Mouse (Mus musculus) liver, embryonic 15.5 days (tissue): ENCODE measurements around the gene Lrrc10. TPM values are rescaled to one million over a fixed set of nuclear protein-coding genes. Genes with fewer than 3 reads are reported as not detected.

Experiments
- ATAC-seq: fragments of 200-750 bp; cut with Nextera tagmentation; 2 replicates; pipeline ENCODE4 v1.8.0; 2017; ENCODE audit warnings: moderate number of reproducible peaks, mild to moderate bottlenecking, moderate library complexity; ENCODE audit not compliant: insufficient read depth
- H3K27ac ChIP-seq: fragments of 300-500 bp; sonication (generic); replicated peaks from 2 replicates; pipeline ENCODE4 v1.5.1; 2015; ENCODE audit warnings: mild to moderate bottlenecking, inconsistent platforms
- H3K27me3 ChIP-seq: fragments of 300-500 bp; sonication (generic); 2 replicates; pipeline ENCODE4 v1.6.1; 2015; ENCODE audit warnings: mild to moderate bottlenecking, inconsistent platforms
- H3K36me3 ChIP-seq: fragments of 300-500 bp; sonication (generic); replicated peaks from 2 replicates; pipeline ENCODE4 v1.6.1; 2015; ENCODE audit warnings: moderate library complexity, mild to moderate bottlenecking, inconsistent platforms
- H3K4me1 ChIP-seq: fragments of 300-500 bp; sonication (generic); replicated peaks from 2 replicates; pipeline ENCODE4 v1.6.1; 2015; ENCODE audit warnings: inconsistent platforms
- H3K4me2 ChIP-seq: fragments of 300-500 bp; sonication (generic); 2 replicates; pipeline ENCODE4 v1.6.1; 2015; ENCODE audit warnings: moderate library complexity, mild to moderate bottlenecking, inconsistent platforms
- H3K4me3 ChIP-seq: fragments of 300-500 bp; sonication (generic); replicated peaks from 2 replicates; pipeline ENCODE4 v1.5.1; 2015; ENCODE audit warnings: mild to moderate bottlenecking, inconsistent platforms
- H3K9ac ChIP-seq: fragments of 300-500 bp; sonication (generic); 2 replicates; pipeline ENCODE4 v1.6.1; 2015; ENCODE audit warnings: moderate library complexity, mild to moderate bottlenecking, inconsistent platforms
- H3K9me3 ChIP-seq: fragments of 300-500 bp; sonication (generic); replicated peaks from 2 replicates; pipeline ENCODE4 v1.6.1; 2016; ENCODE audit warnings: inconsistent platforms
- WGBS: fragments of 180-500 bp; shearing (Covaris S2); methylation state at CpG from one replicate; pipeline ENCODE4 v1.1.7; 2015; ENCODE audit warnings: mixed read lengths; ENCODE audit not compliant: insufficient replicate concordance; 5-methylcytosine and 5-hydroxymethylcytosine counted together
- polyA plus RNA-seq: library from polyadenylated mRNA; unstranded; fragments of >200 nt; fragmentation: Nextera tagmentation; extraction: Ambion mirVana; gene quantifications from 2 replicates; pipeline ENCODE4 v1.2.1, GENCODE M21; 2015

Lrrc10 gene
- polyA plus RNA-seq, 1 experiment from 2014 or later, result not detected

DNA sequence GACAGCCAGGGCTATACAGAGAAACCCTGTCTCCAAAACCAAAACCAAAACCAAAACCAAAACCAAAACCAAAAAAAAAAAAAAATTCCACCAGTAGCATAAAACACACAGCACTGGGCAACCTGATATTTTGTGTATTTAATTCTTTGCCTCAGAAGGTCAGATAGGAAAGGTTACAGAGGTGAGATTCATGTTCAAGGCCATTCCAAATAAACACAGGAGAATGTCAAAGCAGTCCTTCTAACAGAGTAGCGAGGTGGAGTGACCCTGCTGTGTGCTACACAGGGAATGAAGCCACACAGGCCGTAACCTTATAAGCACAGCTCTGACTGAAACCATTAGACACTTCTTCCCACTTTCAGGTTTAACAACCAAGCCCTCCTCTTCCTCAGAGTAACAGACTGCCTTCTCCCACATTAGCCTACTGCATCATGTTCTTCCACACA lies 36.8 kb downstream of the Lrrc10 start:
- 82% methylated on average over 2 of the region's 2 CpGs for WGBS
- no peak overlapping the region for H3K4me2 ChIP-seq
- peaks cover 75% of the 10 kb centered on the region for H3K36me3 ChIP-seq
- no peaks in the 10 kb centered on the region for H3K9me3 ChIP-seq
- no peak for ATAC-seq
- no peak overlapping the region for H3K4me3 ChIP-seq
- peak overlapping the region; percentile 33; the same call in 1 of the 2 replicates for H3K27ac ChIP-seq
- 0 out of 2 replicates have a peak overlapping the region, but pooled peaks have one; percentile 9 for H3K9ac ChIP-seq
- no peaks in the 10 kb centered on the region for H3K27me3 ChIP-seq
- H3K4me1 ChIP-seq, result peaks cover 16% of the 10 kb centered on the region

DNA sequence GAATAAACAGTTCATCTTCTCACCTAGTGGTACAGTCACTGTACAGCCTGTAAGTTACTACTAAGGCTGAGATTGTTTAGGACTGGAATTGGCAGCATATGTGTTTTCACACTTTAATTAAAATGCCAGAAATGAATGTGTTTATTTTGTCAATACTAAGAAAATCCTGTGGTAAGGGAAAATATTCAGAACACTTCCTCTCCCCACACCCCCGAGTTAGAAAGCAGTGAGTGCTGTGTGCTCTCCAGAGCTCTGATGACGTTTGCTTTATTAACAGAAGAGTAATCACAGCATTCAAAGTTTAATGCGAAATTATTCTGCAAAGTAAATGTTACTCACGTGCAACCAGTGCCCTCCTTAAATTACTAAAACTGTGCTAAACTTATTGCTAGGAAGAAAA lies 44.5 kb downstream of the Lrrc10 start:
- no peak overlapping the region for H3K9ac ChIP-seq
- peaks cover 13% of the 10 kb centered on the region for H3K4me1 ChIP-seq
- no peak overlapping the region for H3K4me3 ChIP-seq
- H3K36me3 ChIP-seq, result peaks cover 57% of the 10 kb centered on the region
- no peak overlapping the region for H3K27ac ChIP-seq
- H3K27me3 ChIP-seq, result no peaks in the 10 kb centered on the region
- ATAC-seq, result no peak
- H3K4me2 ChIP-seq, result no peak overlapping the region
- WGBS, result 69% methylated on average over 4 of the region's 4 CpGs
- no peaks in the 10 kb centered on the region for H3K9me3 ChIP-seq

DNA sequence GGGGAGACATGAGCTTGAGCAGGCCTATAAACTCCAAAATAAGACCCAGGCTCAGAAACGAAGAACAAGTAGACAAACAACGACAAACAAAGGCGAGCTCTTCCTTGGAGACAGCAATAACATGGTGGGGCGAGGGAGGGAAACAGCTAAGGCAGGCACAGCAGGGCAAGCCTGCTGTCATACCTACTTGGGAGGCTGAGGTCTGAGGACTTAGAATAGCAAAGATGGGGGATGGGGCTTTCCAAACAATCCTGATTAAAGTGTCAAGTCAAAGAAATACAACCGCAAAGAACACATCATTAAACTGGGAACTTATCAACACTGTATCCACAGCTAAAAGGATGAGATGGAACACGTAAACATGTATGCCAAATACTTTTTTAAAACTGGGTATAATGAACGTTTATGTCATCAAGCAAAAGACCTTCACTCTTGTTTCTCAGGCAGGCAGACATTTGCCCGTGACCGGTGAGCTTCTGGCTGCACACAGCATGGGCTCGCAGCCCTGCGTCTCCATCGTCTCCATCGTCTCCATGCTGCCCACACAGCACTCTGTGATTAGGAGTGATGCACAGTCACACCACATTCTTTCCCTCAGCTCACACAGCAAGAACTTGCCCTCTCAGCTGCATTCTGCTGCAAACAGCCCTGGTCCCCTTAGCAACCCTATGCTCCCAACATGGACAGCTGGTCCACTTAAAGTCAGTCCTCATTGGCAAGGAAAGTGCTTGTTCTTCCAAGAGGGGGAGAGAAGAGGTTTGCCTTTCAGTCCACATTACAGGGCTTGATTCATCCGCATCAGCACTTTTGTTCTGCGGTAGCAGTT lies 49.6 kb downstream of the Lrrc10 start:
- no peak for ATAC-seq
- Histone ChIP-seq H3K4me3 (no peak overlapping the region), H3K4me2 (no peak overlapping the region), H3K9ac (no peak overlapping the region), H3K4me1 (peaks cover 52% of the 10 kb centered on the region), H3K36me3 (peaks cover 70% of the 10 kb centered on the region), H3K27ac (no peak overlapping the region), H3K9me3 (no peaks in the 10 kb centered on the region), H3K27me3 (no peaks in the 10 kb centered on the region)
- 73% methylated on average over 15 of the region's 15 CpGs for WGBS

DNA sequence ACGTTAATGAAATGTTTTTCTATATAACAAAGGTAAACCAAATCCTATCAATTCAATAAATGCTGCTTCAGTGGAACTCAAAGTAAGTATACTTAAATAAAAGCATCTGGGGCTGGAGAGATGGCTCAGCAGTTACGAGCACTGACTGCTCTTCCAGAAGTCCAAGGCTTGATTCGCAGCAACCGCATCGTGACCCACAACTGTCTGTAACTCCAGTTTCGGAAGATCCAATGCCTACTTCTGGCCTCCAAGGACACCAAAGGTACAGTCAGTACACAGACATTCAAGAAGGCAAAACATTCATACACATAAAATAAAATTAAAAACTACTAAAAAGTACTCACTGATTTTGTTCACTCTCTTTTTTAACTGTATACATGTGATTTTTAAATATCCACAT lies 51.0 kb downstream of the Lrrc10 start:
- Histone ChIP-seq H3K9me3 (no peaks in the 10 kb centered on the region), H3K4me3 (no peak overlapping the region), H3K4me2 (no peak overlapping the region), H3K27ac (no peak overlapping the region), H3K9ac (no peak overlapping the region), H3K36me3 (peaks cover 76% of the 10 kb centered on the region), H3K27me3 (no peaks in the 10 kb centered on the region), H3K4me1 (peaks cover 61% of the 10 kb centered on the region)
- ATAC-seq, result no peak
- 90% methylated on average over 6 of the region's 6 CpGs for whole genome bisulfite sequencing

Other genes starting within 250 kb of the Lrrc10 start
- gene Myrfl, start 148.4 kb upstream of the Lrrc10 start, polyA plus RNA-seq, result not detected in 2 replicates
- gene Rab3ip, start 94.6 kb upstream of the Lrrc10 start, polyA plus RNA-seq, result 10.7 and 11.8 TPM in 2 replicates
- gene Gm10271, start 72.7 kb upstream of the Lrrc10 start, polyA plus RNA-seq, result not detected in 2 replicates
- 0.10 TPM in 1 of 2 replicates, not detected in the other for gene Best3, start 59.0 kb upstream of the Lrrc10 start, polyA plus RNA-seq
- gene Cct2, start 18.5 kb downstream of the Lrrc10 start, polyA plus RNA-seq, result 141 and 142 TPM in 2 replicates
- gene Frs2, start 103.2 kb downstream of the Lrrc10 start, polyA plus RNA-seq, result 6.9 and 7.5 TPM in 2 replicates
- gene Yeats4, start 179.2 kb downstream of the Lrrc10 start, polyA plus RNA-seq, result 34.3 and 35.7 TPM in 2 replicates
- gene 9530003J23Rik, start 193.4 kb downstream of the Lrrc10 start, polyA plus RNA-seq, result not detected in 2 replicates
- 653 and 723 TPM in 2 replicates for gene Lyz2, start 237.0 kb downstream of the Lrrc10 start, polyA plus RNA-seq
- 0.18 and 0.24 TPM in 2 replicates for gene Lyz1, start 247.5 kb downstream of the Lrrc10 start, polyA plus RNA-seq